Mouse (Mus musculus) erythroblast, embryonic 14.5 days (primary cell): ENCODE results near the gene Chrm3.

ENCODE experiments used
- GATA1 ChIP-seq: IDR thresholded peaks from 2 replicates; pipeline ENCODE4 v1.6.1; 2012; ENCODE audit warnings: low read length, inconsistent platforms, mixed read lengths
- TAL1 ChIP-seq: IDR thresholded peaks from 3 replicates; pipeline ENCODE4 v1.6.1; 2012; ENCODE audit warnings: low read length, inconsistent platforms, mixed read lengths

GRCm38 (mm10) chr13:9921150-9921549, 439.5 kb downstream of the Chrm3 start:
- TF ChIP-seq TAL1, result no peak
- TF ChIP-seq GATA1, result no peak
